Comparison of ENCODE assay signal across 17 mouse cellular contexts in the genomic region with DNA sequence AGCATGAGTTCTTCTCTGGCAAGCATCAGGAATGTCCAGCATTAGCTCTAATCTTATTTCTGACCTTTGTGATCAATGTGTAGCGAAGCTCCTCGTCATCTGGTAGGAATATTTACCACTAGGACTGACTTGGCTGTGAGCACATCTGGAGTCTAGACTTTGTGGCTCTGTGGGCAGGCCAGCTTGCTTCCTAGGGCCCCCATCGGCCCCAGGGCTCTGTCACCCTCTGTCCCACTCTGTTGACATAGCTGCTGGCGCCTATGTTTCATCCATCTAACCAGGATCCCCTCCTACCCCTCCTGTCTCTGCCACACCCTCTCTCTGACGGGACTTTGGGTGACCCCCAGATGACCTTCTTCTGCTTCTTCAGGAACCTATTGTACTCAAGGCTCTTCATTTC.
A peak's percentile ranks its signal among the peaks of the same experiment; 100 is the strongest.
DNase-seq lines count a peak whose midpoint lies in the region; ATAC-seq lines count a peak whose summit lies in the region.
"Had no signal": no experiment of that assay in that cellular context is flagged by ENCODE, and none has a peak within 500 bp of the region (broad histone marks: within the 10 kb centered on the region; RNA-seq: fewer than 3 reads in every experiment).

No protein-coding gene starts in this region.

- no peak overlapping the region for H3K4me3 ChIP-seq in heart, embryonic 14.5 days (ENCODE audit: control insufficient read depth in 1 of 2, insufficient read depth in 1 of 2, low read depth in 1 of 2, low read length in 2 of 2)
- H3K4me3 ChIP-seq in limb, embryonic 10.5 days: no peak overlapping the region
- H3K4me3 ChIP-seq: forebrain, embryonic 13.5 days; lung, embryonic 15.5 days; midbrain, embryonic 13.5 days had no signal

- ATAC-seq in heart, embryonic 14.5 days (ENCODE audit: insufficient number of reproducible peaks, insufficient read depth, low FRiP score, low read depth): peak; percentile 73; the same call in 1 of the 2 replicates
- ATAC-seq: forebrain, embryonic 13.5 days; midbrain, embryonic 13.5 days had no signal

- no peak for DNase-seq in heart, postnatal 10 days
- peak; percentile 6 for DNase-seq in ZHBTc4 (ENCODE audit: low read depth, low spot score)
- DNase-seq in embryo, embryonic 11 days: peak; percentile 50
- DNase-seq in limb, embryonic 10.5 days (ENCODE audit: low spot score): peak; percentile 34
- no peak for DNase-seq in kidney, postnatal 4 days
- DNase-seq in kidney, postnatal 14 days: no peak
- DNase-seq: adrenal gland, adult 2 months; cerebellum, adult 2 months; gastrocnemius, postnatal 25 days; kidney, adult 18-20 months; right cerebral cortex, postnatal 4 days had no signal

- no peak overlapping the region for H3K27ac ChIP-seq in heart, embryonic 14.5 days (replicated peaks in 1 of 2; ENCODE audit: control insufficient read depth in 1 of 2, insufficient read depth in 1 of 2, low read depth in 2 of 2, low read length in 2 of 2)
- peak overlapping the region; percentile 27; the same call in 1 of the 2 replicates for H3K27ac ChIP-seq in limb, embryonic 10.5 days
- H3K27ac ChIP-seq: forebrain, embryonic 13.5 days; kidney, postnatal 0 days; lung, embryonic 15.5 days; midbrain, embryonic 13.5 days had no signal

- WGBS in heart, embryonic 14.5 days: 39% methylated on average over 5 of the region's 5 CpGs
- 19% methylated on average over 5 of the region's 5 CpGs for WGBS in limb, embryonic 10.5 days

- H3K9me3 ChIP-seq in heart, embryonic 14.5 days (ENCODE audit: control insufficient read depth, low read length): no peaks in the 10 kb centered on the region
- H3K9me3 ChIP-seq in limb, embryonic 10.5 days (replicated peaks): no peaks in the 10 kb centered on the region
- H3K9me3 ChIP-seq: forebrain, embryonic 13.5 days; lung, embryonic 15.5 days; midbrain, embryonic 13.5 days had no signal

- H3K4me1 ChIP-seq in heart, embryonic 14.5 days (ENCODE audit: control insufficient read depth in 2 of 2, insufficient read depth in 2 of 2, low read length in 2 of 2): peaks cover 3 to 5% of the 10 kb centered on the region in 2 experiments; a peak in 2 of 4 replicates
- H3K4me1 ChIP-seq in limb, embryonic 10.5 days: peaks cover 8% of the 10 kb centered on the region; the same call in 1 of the 2 replicates
- H3K4me1 ChIP-seq: forebrain, embryonic 13.5 days; midbrain, embryonic 13.5 days had no signal

- no peak overlapping the region for H3K4me2 ChIP-seq in heart, embryonic 14.5 days (ENCODE audit: low read length)
- H3K4me2 ChIP-seq: forebrain, embryonic 13.5 days; liver, embryonic 11.5 days; lung, embryonic 15.5 days; midbrain, embryonic 13.5 days had no signal

- H3K36me3 ChIP-seq in heart, embryonic 14.5 days (ENCODE audit: control insufficient read depth, insufficient read depth, low read length): no peaks in the 10 kb centered on the region
- no peaks in the 10 kb centered on the region for H3K36me3 ChIP-seq in limb, embryonic 10.5 days
- H3K36me3 ChIP-seq: lung, embryonic 15.5 days; midbrain, embryonic 13.5 days had no signal

- H3K27me3 ChIP-seq in heart, embryonic 14.5 days (ENCODE audit: control insufficient read depth, insufficient read depth, low read length): no peaks in the 10 kb centered on the region
- H3K27me3 ChIP-seq in limb, embryonic 10.5 days (ENCODE audit: low read depth, poor library complexity, severe bottlenecking): no peaks in the 10 kb centered on the region
- H3K27me3 ChIP-seq: forebrain, embryonic 13.5 days; lung, embryonic 15.5 days; midbrain, embryonic 13.5 days had no signal

- intact Hi-C loops in heart, postnatal 10 days (cut with DNase I): no loop called here

- no peak overlapping the region for H3K9ac ChIP-seq in heart, embryonic 14.5 days (ENCODE audit: low read length)
- H3K9ac ChIP-seq: forebrain, embryonic 13.5 days; lung, embryonic 15.5 days; midbrain, embryonic 13.5 days had no signal

Comparison
In these comparisons a context has a peak if more than half of its experiments do, and no peak if none do; other contexts are left out.
1. DNase-seq: peak in ZHBTc4 (single experiment), embryo, embryonic 11 days (single experiment) and limb, embryonic 10.5 days (single experiment); none in heart, postnatal 10 days (0 of 2), kidney, postnatal 4 days (0 of 2) and kidney, postnatal 14 days (single experiment).